Mouse (Mus musculus) E14TG2a.4 (cell line): ENCODE results near the gene 2310022A10Rik.

Experiments
- CTCF ChIP-seq: conservative IDR thresholded peaks from 2 replicates; pipeline ENCODE4 v1.5.1; 2014; ENCODE audit warnings: low read length
- NANOG ChIP-seq: IDR thresholded peaks from 2 replicates; pipeline ENCODE4 v1.6.1; 2014; ENCODE audit warnings: borderline replicate concordance, low read length, mixed read lengths
- POU5F1 ChIP-seq: IDR thresholded peaks from 2 replicates; pipeline ENCODE4 v1.6.1; 2014; ENCODE audit warnings: low read length, borderline replicate concordance

DNA sequence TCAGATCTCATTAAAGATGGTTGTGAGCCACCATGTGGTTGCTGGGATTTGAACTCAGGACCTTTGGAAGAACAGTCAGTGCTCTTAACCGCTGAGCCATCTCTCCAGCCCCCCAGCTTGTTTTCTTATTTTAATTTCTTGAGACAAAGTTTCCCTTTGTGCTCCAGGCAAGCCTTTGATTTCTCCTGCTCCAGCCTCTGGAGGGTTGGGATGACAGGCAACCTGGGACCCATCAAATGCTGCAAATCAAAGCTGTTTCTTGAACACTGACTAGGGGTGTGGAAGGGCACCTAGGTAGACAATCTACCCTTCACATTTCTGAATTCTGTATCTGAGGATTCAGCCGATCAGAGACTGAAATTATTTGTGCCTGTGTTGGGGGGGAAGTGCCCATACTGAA, 42.2 kb upstream of the 2310022A10Rik start:
- TF ChIP-seq NANOG (no peak), CTCF (no peak), POU5F1 (no peak)
